Mouse (Mus musculus) effector memory CD4-positive, alpha-beta T cell, adult 7 months (primary cell): ENCODE results near the gene Olfr596. TPM values are rescaled to one million over a fixed set of nuclear protein-coding genes. Genes with fewer than 3 reads are reported as not detected.

ENCODE experiments used
- polyA plus RNA-seq: library from polyadenylated mRNA; unstranded; fragments of 100-300 nt; shearing (Covaris generic); gene quantifications from one replicate; pipeline ENCODE4 v1.2.1, GENCODE M21; 2017

Olfr596 gene
- not detected for polyA plus RNA-seq

DNA sequence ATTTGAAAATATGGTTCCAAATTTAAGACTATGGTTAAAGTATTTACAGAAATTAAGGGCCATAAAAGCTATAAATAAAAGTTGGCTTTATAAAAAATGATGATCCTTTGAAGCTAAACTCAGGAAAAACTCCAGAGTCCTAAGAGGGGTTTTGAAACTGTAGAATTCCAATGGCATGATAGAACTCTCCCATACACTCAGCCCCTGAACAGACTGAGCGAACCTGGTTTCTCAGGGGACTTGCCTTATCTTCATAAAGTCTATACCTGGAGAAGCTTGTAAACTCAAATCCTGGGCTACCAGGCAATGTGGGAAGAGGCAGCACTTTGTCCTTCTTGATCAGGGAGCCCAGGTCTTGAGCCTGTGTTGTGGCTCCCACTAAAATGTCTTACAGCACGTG is at the start of gene Olfr596:
TSS of gene Olfr596 (plus strand) at position 301 of the 400 bp plus-strand sequence.

GRCm38 (mm10) chr7:103316015-103316414 is 10.6 kb downstream of the Olfr596 start, which contains the start of gene Olfr597:
TSS of gene Olfr597 (plus strand) at chr7:103316315.

GRCm38 (mm10) chr7:103323268-103323667 is 17.8 kb downstream of the Olfr596 start, which contains the start of gene Olfr598:
TSS of gene Olfr598 (plus strand) at chr7:103323568.

GRCm38 (mm10) chr7:103335617-103336016 is 30.2 kb downstream of the Olfr596 start, which contains the start of gene Olfr599:
TSS of gene Olfr599 (plus strand) at chr7:103335917.

DNA sequence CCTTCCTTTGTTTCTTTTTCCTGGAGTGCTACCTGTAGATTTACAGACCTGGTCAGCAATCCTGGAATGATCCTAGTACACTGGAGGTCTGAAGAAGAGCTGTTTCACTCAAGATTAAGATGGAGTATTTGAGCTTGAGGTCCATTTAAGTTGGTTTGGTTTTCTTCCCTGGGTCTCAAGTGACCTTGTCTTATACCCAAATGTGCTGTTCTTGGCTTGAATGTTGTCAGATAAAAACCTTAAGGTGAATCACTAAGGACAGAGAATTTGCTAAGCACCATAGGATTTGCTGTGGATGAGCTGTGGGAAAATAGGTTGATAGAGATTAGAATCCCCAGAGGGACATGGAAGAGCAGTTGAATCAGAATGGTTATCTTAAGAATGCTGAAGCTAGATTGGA is 44.1 kb downstream of the Olfr596 start, which contains the start of gene Olfr600:
TSS of gene Olfr600 (minus strand) at position 101 of the 400 bp plus-strand sequence.

Other genes starting within 250 kb of the Olfr596 start
- not detected for gene Olfr584, start 223.8 kb upstream of the Olfr596 start, polyA plus RNA-seq
- gene Olfr585, start 207.9 kb upstream of the Olfr596 start, polyA plus RNA-seq = not detected
- not detected for gene Olfr586, start 180.0 kb upstream of the Olfr596 start, polyA plus RNA-seq
- gene Olfr588-ps1, start 164.8 kb upstream of the Olfr596 start, polyA plus RNA-seq = not detected
- not detected for gene Olfr589, start 149.3 kb upstream of the Olfr596 start, polyA plus RNA-seq
- gene Olfr591, start 127.3 kb upstream of the Olfr596 start, polyA plus RNA-seq = 0.07 TPM
- not detected for gene Olfr592, start 120.8 kb upstream of the Olfr596 start, polyA plus RNA-seq
- gene Olfr593, start 93.8 kb upstream of the Olfr596 start, polyA plus RNA-seq = not detected
- 0.27 TPM for gene Olfr594, start 88.7 kb upstream of the Olfr596 start, polyA plus RNA-seq
- gene Usp17ld, start 53.1 kb upstream of the Olfr596 start, polyA plus RNA-seq = not detected
- not detected for gene Olfr597, start 10.7 kb downstream of the Olfr596 start, polyA plus RNA-seq
- not detected for gene Olfr598, start 17.9 kb downstream of the Olfr596 start, polyA plus RNA-seq
- gene Olfr599, start 30.3 kb downstream of the Olfr596 start, polyA plus RNA-seq = not detected
- gene Olfr600, start 44.0 kb downstream of the Olfr596 start, polyA plus RNA-seq = not detected
- gene Olfr601, start 57.0 kb downstream of the Olfr596 start, polyA plus RNA-seq = not detected
- gene Olfr603, start 80.5 kb downstream of the Olfr596 start, polyA plus RNA-seq = not detected
- not detected for gene Usp17lc, start 109.4 kb downstream of the Olfr596 start, polyA plus RNA-seq
- gene Olfr605, start 139.8 kb downstream of the Olfr596 start, polyA plus RNA-seq = not detected
- not detected for gene Olfr606, start 143.4 kb downstream of the Olfr596 start, polyA plus RNA-seq
- not detected for gene Olfr607, start 158.5 kb downstream of the Olfr596 start, polyA plus RNA-seq
- not detected for gene Olfr608, start 164.2 kb downstream of the Olfr596 start, polyA plus RNA-seq
- gene Olfr609, start 192.4 kb downstream of the Olfr596 start, polyA plus RNA-seq = not detected
- gene Olfr610, start 206.5 kb downstream of the Olfr596 start, polyA plus RNA-seq = not detected
- gene Olfr611, start 215.2 kb downstream of the Olfr596 start, polyA plus RNA-seq = not detected
- gene Olfr612, start 237.1 kb downstream of the Olfr596 start, polyA plus RNA-seq = not detected
- gene Olfr613, start 242.4 kb downstream of the Olfr596 start, polyA plus RNA-seq = not detected